15 mouse cellular contexts compared by ENCODE assay signal in the genomic region with DNA sequence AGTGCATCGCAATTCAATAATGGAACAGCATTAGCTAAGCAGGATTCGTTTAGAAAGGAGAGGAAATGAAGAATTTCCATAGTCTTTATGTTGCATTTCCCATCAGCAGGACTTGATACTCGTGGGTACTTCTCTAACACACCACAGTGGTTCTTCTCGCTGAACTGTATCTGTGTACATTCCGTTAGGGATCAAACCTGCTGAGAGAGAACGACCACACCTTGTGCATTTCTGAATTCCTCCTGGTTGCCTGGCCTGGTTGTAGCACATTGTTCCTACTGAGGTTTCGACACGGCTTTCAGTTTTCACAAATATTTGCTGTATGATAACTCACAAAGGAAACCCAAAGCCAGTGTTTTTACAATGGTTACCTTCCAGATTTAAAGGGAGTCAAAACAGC. TPM values are rescaled to one million over a fixed set of nuclear protein-coding genes. Genes with fewer than 3 reads are reported as not detected.
DNase-seq lines count a peak whose midpoint lies in the region; ATAC-seq and TF ChIP-seq lines count a peak whose summit lies in the region.
"Had no signal": no experiment of that assay in that cellular context is flagged by ENCODE, and none has a peak within 500 bp of the region (broad histone marks: within the 10 kb centered on the region; RNA-seq: fewer than 3 reads in every experiment).

No protein-coding gene starts in this region.

- WGBS in hindbrain, embryonic 12.5 days, result 77% methylated on average over 8 of the region's 8 CpGs
- 60% methylated on average over 8 of the region's 8 CpGs for WGBS in hindbrain, embryonic 16.5 days
- WGBS in forebrain, embryonic 12.5 days, result 72% methylated on average over 8 of the region's 8 CpGs
- 57% methylated on average over 8 of the region's 8 CpGs for WGBS in hindbrain, postnatal 0 days
- WGBS in olfactory bulb, adult 2 months, result 59% methylated on average over 8 of the region's 8 CpGs

- no peak overlapping the region for H3K4me3 ChIP-seq in hindbrain, embryonic 12.5 days
- H3K4me3 ChIP-seq in hindbrain, embryonic 16.5 days (ENCODE audit: low read length), result no peak overlapping the region
- H3K4me3 ChIP-seq in forebrain, embryonic 12.5 days (replicated peaks), result no peak overlapping the region
- no peak overlapping the region for H3K4me3 ChIP-seq in hindbrain, postnatal 0 days (ENCODE audit: low read length)
- H3K4me3 ChIP-seq in olfactory bulb, adult 2 months (ENCODE audit: insufficient read depth, low read depth, low read length), result no peak overlapping the region
- H3K4me3 ChIP-seq: liver, embryonic 15.5 days had no signal

- no peaks in the 10 kb centered on the region for H3K36me3 ChIP-seq in hindbrain, embryonic 12.5 days
- H3K36me3 ChIP-seq in hindbrain, embryonic 16.5 days (ENCODE audit: control insufficient read depth, insufficient read depth, low read length), result no peaks in the 10 kb centered on the region
- H3K36me3 ChIP-seq in forebrain, embryonic 12.5 days (replicated peaks), result no peaks in the 10 kb centered on the region
- H3K36me3 ChIP-seq in hindbrain, postnatal 0 days (ENCODE audit: insufficient read depth, low read length), result no peaks in the 10 kb centered on the region
- H3K36me3 ChIP-seq: liver, embryonic 15.5 days had no signal

- no peak for TF ChIP-seq CTCF in hindbrain, postnatal 0 days (IDR thresholded peaks at IDR 0.05; ENCODE audit: low read depth)
- TF ChIP-seq CTCF in olfactory bulb, adult 2 months (IDR thresholded peaks at IDR 0.05; ENCODE audit: insufficient read depth, low read depth, low read length), result no peak

- no peak overlapping the region for H3K4me2 ChIP-seq in hindbrain, embryonic 12.5 days (replicated peaks)
- H3K4me2 ChIP-seq in hindbrain, embryonic 16.5 days (ENCODE audit: low read length), result no peak overlapping the region
- H3K4me2 ChIP-seq in forebrain, embryonic 12.5 days, result no peak overlapping the region
- H3K4me2 ChIP-seq in hindbrain, postnatal 0 days (ENCODE audit: low read depth, low read length), result no peak overlapping the region
- H3K4me2 ChIP-seq: liver, embryonic 15.5 days had no signal

- no peaks in the 10 kb centered on the region for H3K9me3 ChIP-seq in hindbrain, embryonic 12.5 days (replicated peaks)
- H3K9me3 ChIP-seq in hindbrain, embryonic 16.5 days (ENCODE audit: control insufficient read depth, low read length), result no peaks in the 10 kb centered on the region
- no peaks in the 10 kb centered on the region for H3K9me3 ChIP-seq in forebrain, embryonic 12.5 days
- no peaks in the 10 kb centered on the region for H3K9me3 ChIP-seq in hindbrain, postnatal 0 days (ENCODE audit: low read length)
- H3K9me3 ChIP-seq: liver, embryonic 15.5 days had no signal

- TF ChIP-seq POLR2A in olfactory bulb, adult 2 months (IDR thresholded peaks at IDR 0.05; ENCODE audit: insufficient read depth, low read depth, low read length), result no peak

- DNase-seq in hindbrain, postnatal 0 days (ENCODE audit: low spot score), result no peak
- no peak for DNase-seq in kidney, adult 11 months
- DNase-seq in heart, adult 18-20 months, result no peak
- DNase-seq: adrenal gland, adult 2 months; B cell, adult 2 months; cerebellum, adult 8-10 months; heart, postnatal 4 days; kidney, adult 18-20 months; kidney, postnatal 14 days had no signal

- H3K27me3 ChIP-seq in hindbrain, embryonic 12.5 days, result no peaks in the 10 kb centered on the region
- H3K27me3 ChIP-seq in hindbrain, embryonic 16.5 days (replicated peaks; ENCODE audit: control insufficient read depth, insufficient read depth, low read length), result no peaks in the 10 kb centered on the region
- H3K27me3 ChIP-seq in forebrain, embryonic 12.5 days, result no peaks in the 10 kb centered on the region
- H3K27me3 ChIP-seq in hindbrain, postnatal 0 days (ENCODE audit: insufficient read depth, low read length), result no peaks in the 10 kb centered on the region
- H3K27me3 ChIP-seq: liver, embryonic 15.5 days had no signal

- H3K4me1 ChIP-seq in hindbrain, embryonic 12.5 days, result peaks cover 13% of the 10 kb centered on the region
- H3K4me1 ChIP-seq in hindbrain, embryonic 16.5 days (ENCODE audit: control insufficient read depth, insufficient read depth, low read depth, low read length), result peaks cover 10% of the 10 kb centered on the region
- H3K4me1 ChIP-seq in forebrain, embryonic 12.5 days, result peaks cover 25% of the 10 kb centered on the region
- H3K4me1 ChIP-seq in hindbrain, postnatal 0 days (ENCODE audit: insufficient read depth, low read length), result peaks cover 8% of the 10 kb centered on the region; the same call in 1 of the 2 replicates
- H3K4me1 ChIP-seq in olfactory bulb, adult 2 months (ENCODE audit: control insufficient read depth, insufficient read depth, low read length), result 0 out of 2 replicates have a peak, but pooled peaks cover 2% of the 10 kb centered on the region
- H3K4me1 ChIP-seq: liver, embryonic 15.5 days had no signal

- H3K9ac ChIP-seq in hindbrain, embryonic 12.5 days, result no peak overlapping the region
- no peak overlapping the region for H3K9ac ChIP-seq in hindbrain, embryonic 16.5 days (ENCODE audit: low read depth, low read length)
- no peak overlapping the region for H3K9ac ChIP-seq in forebrain, embryonic 12.5 days
- H3K9ac ChIP-seq in hindbrain, postnatal 0 days (replicated peaks; ENCODE audit: low read length), result no peak overlapping the region
- H3K9ac ChIP-seq: liver, embryonic 15.5 days had no signal

- 0 out of 2 replicates have a peak overlapping the region, but pooled peaks have one; percentile 25 for H3K27ac ChIP-seq in hindbrain, embryonic 12.5 days
- H3K27ac ChIP-seq in hindbrain, embryonic 16.5 days (ENCODE audit: low read depth, low read length), result no peak overlapping the region
- H3K27ac ChIP-seq in forebrain, embryonic 12.5 days, result peak overlapping the region; percentile 78
- peak overlapping the region; percentile 41; the same call in 1 of the 2 replicates for H3K27ac ChIP-seq in hindbrain, postnatal 0 days
- H3K27ac ChIP-seq in olfactory bulb, adult 2 months (ENCODE audit: insufficient read depth, low read depth, low read length), result 0 out of 2 replicates have a peak overlapping the region, but pooled peaks have one; percentile 41
- H3K27ac ChIP-seq: liver, embryonic 15.5 days had no signal

- no peak for ATAC-seq in hindbrain, embryonic 12.5 days (ENCODE audit: low FRiP score)
- ATAC-seq in hindbrain, embryonic 16.5 days, result no peak
- no peak for ATAC-seq in forebrain, embryonic 12.5 days (ENCODE audit: low FRiP score)
- ATAC-seq in hindbrain, postnatal 0 days, result no peak
- no peak for ATAC-seq in frontal cortex, adult (ENCODE audit: low TSS enrichment)

RNA-seq across cellular contexts. Expression of a gene that starts 19.6 kb away (rescaled TPM):
- 5.2 and 5.5 TPM in 2 replicates for polyA plus RNA-seq in hindbrain, embryonic 12.5 days (2016; fragmentation: Nextera tagmentation; extraction: Ambion mirVana)
- polyA plus RNA-seq in hindbrain, embryonic 16.5 days (2015; fragmentation: Nextera tagmentation; extraction: Ambion mirVana), result 22.5 and 23.1 TPM in 2 replicates
- 2.1 and 2.4 TPM in 2 replicates for polyA plus RNA-seq in forebrain, embryonic 12.5 days (2016; fragmentation: Nextera tagmentation; extraction: Ambion mirVana)
- total RNA-seq in hindbrain, postnatal 0 days (2014; rRNA removed), result 15.5 and 16.5 TPM in 2 replicates
- 20.3 and 20.6 TPM in 2 replicates for polyA plus RNA-seq in hindbrain, postnatal 0 days (2015; fragmentation: Nextera tagmentation; extraction: Ambion mirVana)
- not detected in 2 replicates for polyA plus RNA-seq in olfactory bulb, adult 2 months (2012; ENCODE audit: insufficient read depth, insufficient read length, low replicate concordance, missing spikeins)
- total RNA-seq in heart, adult 18-20 months (2021), result 1 to 10 TPM; 3.3 to 5.3 TPM

RNA-seq across cellular contexts. Expression of a gene that starts 20.8 kb away (rescaled TPM):
- 52.7 and 55.2 TPM in 2 replicates for polyA plus RNA-seq in hindbrain, embryonic 12.5 days (2016; fragmentation: Nextera tagmentation; extraction: Ambion mirVana)
- polyA plus RNA-seq in hindbrain, embryonic 16.5 days (2015; fragmentation: Nextera tagmentation; extraction: Ambion mirVana), result 36.7 and 37.7 TPM in 2 replicates
- 51.8 and 58.4 TPM in 2 replicates for polyA plus RNA-seq in forebrain, embryonic 12.5 days (2016; fragmentation: Nextera tagmentation; extraction: Ambion mirVana)
- total RNA-seq in hindbrain, postnatal 0 days (2014; rRNA removed), result 2.7 and 3.4 TPM in 2 replicates
- 30.9 and 32.3 TPM in 2 replicates for polyA plus RNA-seq in hindbrain, postnatal 0 days (2015; fragmentation: Nextera tagmentation; extraction: Ambion mirVana)
- not detected in 2 replicates for polyA plus RNA-seq in olfactory bulb, adult 2 months (2012; ENCODE audit: insufficient read depth, insufficient read length, low replicate concordance, missing spikeins)
- 10 to 100 TPM; 12.3 to 13.8 TPM for total RNA-seq in heart, adult 18-20 months (2021)

Comparison
In these comparisons a context has a peak if more than half of its experiments do, and no peak if none do; other contexts are left out.
1. RNA of a gene that starts 20.8 kb away (polyA plus RNA-seq): 52.7 to 55.2 TPM in hindbrain, embryonic 12.5 days, 51.8 to 58.4 TPM in forebrain, embryonic 12.5 days, 36.7 to 37.7 TPM in hindbrain, embryonic 16.5 days and 30.9 to 32.3 TPM in hindbrain, postnatal 0 days; not detected in olfactory bulb, adult 2 months; every median in the first group is over 10 times any median in the second.